Mouse (Mus musculus) T-cell, adult 2 months (primary cell): ENCODE results near the gene Pfdn6.
"Not testable (repeated sequence)": the region's sequence is repeated elsewhere in the genome, so short reads cannot be mapped to it uniquely, and the experiment has no call there.

Experiments
- DNase-seq: peaks from one replicate; pipeline ENCODE4 v3.0.0; 2022; ENCODE audit warnings: low spot score

Gene Pfdn6

DNA sequence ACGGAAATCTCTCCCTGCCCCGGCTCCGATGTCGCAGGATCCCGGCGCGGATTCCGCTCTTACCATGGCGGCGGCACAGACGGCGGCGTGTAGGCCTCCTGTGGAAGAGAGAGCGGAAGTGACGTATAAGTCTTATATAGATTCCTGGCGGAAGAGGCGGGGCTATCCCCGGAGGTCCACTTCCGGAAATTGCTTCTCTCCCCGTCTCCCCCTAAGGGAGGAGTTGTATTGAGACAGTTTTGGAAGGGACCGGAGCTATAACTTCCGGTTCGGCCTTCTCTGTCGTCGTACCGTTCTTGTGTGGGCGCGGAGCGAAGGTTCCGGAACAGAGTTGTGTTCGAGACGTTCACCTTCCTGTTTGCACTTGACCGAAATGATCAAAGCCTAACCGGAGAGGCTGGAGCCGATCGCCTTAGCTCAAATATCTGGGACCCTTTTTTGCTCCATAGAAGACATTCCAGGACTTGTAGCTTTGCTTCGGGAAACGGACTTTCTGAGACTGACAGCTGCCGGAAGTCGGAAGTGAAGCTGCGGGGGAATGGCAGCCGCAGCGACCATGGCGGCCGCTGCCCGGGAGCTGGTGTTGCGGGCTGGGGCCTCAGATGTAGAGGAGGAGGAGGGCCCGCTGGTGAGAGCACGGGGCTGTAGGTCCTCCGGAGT, 15.5 kb upstream of the Pfdn6 start, which contains the start of the genes Vps52 and Rps18:
Vps52 (plus strand) TSS at position 258 of the 660 bp plus-strand sequence.
Rps18 (minus strand) TSS at position 447 of the 660 bp plus-strand sequence.
- peak; percentile 98 for DNase-seq

DNA sequence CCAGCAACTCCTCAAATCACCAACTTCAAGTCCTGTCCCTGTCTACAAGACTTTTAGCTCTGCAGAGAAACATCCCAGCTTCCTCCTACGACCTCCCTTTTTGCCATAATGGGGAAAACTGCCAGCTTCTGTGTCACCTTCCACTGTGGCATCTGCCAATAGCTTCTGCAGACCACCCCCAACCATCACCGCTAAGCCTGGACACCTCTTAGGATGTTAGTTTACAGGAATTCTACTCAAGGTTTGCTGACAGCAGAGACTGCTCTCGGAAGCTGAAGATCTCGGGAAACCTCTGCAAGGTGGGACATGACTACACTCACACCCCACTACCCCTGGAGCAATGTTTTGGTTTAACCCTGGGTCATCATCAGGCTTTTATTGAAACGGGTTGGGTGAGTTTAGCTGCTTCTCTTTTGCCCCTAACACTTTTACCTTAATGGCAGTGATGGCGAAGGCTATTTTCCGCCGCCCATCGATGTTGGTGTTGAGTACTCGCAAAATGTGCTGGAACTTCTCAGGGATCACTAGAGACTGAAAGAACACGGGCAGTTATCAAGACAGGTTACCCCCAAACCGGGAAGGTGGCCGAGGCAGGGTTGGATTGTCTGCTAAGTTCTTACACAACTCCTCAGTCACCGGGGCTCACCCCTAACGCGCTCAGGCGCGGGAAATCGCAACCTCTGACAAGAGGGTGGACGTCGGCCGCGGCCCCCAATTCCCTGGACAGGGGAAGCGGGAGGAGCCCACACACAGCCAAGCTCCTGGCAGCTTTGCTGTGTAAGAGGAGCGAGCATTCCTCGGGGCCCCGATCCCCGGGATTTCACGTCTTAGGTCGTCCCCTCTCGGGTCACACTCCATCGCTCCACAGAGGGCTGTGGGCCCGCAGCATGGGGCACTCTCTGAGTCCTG, 14.8 kb upstream of the Pfdn6 start:
- no peak for DNase-seq

DNA sequence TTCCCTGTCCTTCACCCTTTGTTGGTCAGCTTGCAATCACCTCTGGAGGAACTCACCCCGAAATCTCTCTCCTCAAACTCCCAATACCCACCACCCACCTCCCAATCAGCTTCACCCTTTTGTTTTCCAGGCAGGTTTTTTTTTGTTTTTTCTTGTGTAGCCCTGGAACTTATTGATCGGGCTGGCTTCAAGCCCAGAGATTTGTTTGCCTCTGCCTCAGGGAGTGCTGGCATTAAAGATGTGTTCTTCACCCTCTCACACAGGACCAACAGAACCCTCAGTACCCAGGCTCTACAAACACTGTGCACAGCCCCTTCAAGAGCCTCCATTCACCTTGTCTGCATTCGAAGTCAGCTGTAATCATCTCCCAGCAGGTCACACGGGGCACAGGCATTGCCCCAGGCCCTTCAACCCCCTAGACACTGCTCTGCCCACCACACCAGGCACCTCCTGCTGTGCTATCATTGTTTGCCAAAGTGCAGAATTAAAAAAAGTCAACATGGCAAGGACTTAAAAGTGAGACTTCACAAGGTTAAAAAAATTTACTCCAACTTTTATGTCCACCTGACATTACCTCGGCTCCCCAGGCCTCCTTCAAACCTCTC, 13.9 kb upstream of the Pfdn6 start:
- DNase-seq: no peak

DNA sequence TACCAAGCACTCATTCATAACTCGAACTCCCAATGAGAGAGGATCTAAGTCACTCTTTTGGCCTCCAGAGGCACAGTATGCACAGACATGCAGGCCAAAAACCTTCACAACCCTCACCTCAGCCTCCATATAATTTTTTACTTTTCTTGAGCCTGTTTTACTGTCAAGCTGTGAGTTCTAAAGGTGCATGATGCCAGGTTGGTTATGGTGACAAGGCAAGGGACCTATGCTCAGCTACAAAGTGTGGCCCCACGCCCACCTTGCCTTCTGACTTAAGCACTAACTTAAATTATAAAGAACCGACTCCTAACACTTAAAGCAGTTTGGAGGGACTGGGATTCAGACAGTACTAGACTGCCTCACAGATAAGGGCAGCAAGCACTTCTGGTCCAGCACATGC, 13.2 kb upstream of the Pfdn6 start:
- DNase-seq: no peak

DNA sequence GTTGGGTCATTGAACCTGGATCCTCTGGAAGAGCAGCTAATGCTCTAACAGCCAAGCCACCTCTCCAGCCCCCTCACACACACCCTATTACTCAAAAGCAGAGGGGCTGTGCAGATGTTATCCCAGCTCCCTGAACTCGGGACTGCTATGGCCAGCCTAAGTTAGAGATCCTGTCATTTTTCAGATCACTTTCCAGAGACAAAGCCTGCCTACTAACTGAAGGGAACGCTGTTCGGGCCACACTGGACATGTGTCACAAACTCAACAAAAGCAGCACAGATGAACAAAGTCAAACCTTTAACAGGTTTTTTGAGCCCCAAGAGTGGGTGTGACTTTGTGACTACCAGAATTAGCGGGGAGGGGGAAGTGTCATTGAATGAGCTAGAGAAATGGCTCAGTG, 12.7 kb upstream of the Pfdn6 start:
- DNase-seq: no peak

DNA sequence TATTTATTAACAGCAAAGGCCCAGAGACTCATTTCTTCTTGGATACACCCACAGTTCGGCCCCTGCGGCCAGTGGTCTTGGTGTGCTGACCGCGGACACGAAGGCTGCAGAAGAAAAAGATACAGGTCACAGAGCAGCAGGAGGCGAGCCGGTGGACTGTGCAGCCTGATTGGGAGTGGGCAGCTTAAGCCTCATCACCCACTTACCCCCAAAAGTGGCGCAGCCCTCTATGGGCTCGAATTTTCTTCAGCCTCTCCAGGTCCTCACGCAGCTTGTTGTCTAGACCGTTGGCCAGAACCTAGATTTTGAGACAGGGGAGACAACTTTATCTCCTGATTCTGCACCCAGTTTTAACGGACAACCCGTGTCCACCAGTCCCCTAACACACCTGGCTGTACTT, 11.9 kb upstream of the Pfdn6 start:
- not testable (repeated sequence) for DNase-seq

DNA sequence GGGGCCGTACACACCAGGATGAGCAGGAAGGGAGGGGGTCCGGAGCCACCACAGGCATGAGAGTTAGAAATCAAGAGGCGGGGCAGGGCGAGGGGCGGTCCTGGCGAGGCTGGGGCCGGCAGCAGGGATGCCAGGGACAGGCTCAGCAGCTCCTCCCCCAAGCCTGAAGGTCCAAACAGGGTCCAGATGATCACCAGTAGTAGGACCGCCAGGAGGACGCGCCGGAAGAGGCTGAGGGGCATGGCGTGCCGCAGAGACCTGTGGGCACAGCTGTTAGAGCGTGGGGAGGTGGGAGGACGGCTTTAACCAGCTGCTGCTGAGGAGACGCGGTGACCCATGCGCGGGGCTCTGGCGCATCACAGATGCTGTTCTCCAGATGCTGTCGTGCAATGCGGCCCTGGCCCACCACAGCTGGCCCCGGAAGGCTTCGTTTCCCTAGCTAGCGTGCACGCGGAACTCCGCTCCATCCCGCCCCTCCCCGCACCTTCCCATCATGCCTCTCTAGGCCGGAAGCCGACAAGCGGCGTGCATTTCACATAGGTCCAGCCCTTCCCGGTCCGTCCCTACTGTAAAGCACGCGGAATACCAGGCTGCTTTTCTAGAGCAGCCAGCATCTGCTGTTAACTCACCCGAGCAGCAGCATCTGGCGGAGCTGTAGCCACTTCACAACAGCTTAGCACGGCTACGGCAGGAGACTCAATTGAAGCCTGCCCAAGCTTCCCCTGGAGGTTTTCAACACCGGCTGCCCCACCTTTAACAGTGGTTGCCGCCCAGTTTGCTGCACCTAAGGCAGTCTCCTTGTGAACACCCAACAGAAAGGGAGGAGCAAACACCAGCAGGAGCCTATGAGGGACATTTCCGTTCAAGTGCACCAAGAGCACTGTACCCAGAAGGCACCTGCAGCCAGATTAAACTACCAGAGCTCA, 11.1 kb upstream of the Pfdn6 start, which contains the start of gene B3galt4:
B3galt4 (minus strand) TSS at position 468 of the 926 bp plus-strand sequence.
- DNase-seq: peak; percentile 87

DNA sequence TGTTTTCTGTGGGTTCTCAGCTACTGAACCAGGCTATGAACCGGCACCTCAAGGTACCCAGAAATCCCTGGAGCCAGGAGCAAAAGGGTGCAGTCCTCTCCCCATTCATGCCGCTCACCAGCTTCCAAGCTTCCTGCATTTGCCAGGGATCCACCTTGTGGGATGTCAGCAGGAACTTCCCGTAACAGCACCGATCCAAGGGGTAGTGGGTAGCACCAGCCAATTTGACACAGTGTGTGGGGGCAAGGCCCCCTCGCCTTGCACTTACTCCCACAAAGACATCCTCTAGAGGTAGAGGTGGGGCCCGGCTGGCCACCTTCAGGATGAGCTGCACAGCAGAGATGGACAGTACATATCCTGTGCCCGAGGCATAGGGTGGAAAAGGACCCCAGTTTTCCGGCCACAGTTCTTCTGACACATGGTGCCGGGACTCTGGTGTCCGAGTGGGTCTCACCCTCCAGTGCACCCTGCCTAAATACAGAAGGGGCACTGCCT, 10.0 kb upstream of the Pfdn6 start:
- no peak for DNase-seq

DNA sequence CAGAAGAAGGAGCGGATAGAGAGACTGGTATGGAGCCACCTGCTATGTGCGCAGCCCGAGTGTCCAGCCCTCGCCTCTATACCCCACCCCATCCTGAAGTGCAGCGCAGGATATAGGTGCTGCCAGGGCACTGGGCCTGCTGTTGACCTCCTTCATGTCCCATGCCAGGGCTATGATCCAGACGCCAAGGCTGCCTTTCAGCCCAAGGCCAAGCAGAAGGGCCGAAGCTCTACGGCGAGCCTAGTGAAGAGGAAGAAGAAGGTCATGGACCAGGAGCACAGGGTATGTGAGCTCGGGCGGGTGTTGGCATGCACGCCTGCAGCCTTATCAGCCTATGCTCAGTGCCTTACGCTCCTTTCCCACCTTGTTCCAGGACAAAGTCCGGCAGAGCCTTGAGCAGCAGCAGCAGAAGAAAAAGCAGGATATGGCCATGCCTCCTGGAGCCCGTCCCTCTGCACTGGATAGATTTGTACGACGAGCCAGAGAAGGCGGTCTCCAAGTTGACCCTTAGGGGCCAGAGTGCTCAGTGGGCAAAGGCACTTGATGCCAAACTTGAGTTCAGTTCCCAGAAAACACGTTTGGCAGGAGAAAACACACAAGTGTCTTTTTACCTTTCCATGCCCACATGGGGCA, 8.9 kb upstream of the Pfdn6 start:
- no peak for DNase-seq

DNA sequence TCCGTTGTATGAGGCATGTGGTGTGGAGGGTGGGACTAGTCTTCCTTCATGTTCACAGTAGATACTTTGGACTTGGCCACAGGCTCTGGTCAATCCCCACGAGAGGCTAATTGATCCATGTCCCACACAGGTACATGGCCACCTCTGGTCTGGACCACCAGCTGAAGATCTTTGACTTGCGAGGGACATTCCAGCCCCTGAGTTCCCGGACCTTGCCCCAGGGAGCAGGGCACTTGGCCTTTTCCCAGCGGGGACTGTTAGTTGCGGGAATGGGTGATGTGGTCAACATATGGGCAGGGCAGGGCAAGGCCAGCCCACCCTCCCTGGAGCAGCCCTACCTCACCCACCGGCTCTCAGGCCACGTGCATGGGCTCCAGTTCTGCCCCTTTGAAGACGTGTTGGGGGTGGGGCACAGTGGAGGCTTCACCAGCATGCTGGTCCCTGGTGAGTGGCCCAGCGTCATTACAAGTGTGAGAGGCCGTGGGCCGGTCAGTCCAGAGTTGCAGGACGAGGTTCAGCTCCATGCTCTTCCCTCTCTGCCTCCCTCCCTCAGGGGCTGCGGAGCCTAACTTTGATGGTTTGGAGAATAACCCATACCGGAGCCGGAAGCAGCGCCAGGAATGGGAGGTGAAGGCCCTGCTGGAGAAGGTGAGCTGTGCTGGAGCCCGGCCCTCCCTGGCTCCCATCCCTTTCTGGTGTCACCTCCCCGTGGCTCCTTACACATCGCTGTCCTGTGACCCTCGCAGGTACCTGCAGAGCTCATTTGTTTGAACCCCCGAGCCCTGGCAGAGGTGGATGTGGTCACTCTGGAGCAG, 8.2 kb upstream of the Pfdn6 start:
- no peak for DNase-seq

DNA sequence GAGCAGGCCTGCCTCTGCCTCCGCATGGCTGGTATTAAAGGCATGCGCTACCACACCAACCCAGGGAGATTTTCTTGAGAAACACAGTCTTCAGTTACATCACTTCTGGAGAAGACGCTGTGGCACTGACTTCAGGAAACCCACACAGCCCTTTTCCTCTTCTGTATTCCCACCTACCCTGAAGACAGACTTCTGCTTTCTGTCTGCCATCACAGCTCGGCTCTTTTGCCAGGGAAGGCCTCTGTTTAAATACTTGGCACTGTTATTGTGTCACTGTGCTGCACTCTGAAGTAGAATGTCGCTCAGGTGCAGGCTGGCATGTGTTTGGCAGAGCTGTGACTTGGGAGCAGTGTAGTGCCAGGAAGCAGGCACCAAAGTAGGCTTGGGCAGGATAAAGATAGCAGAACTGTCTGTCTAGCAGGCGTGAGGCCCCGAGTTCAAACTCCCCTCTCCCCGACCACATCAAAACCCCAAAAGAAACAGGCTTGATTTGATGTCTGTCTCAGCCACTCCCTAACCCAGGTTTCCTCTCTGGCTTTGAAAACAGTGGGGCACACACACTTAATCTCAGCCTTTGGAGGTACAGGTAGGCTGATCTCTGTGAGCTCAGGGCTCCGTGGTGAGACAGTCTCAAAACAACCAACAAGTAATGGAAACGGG, 7.4 kb upstream of the Pfdn6 start:
- DNase-seq: peak; percentile 77

DNA sequence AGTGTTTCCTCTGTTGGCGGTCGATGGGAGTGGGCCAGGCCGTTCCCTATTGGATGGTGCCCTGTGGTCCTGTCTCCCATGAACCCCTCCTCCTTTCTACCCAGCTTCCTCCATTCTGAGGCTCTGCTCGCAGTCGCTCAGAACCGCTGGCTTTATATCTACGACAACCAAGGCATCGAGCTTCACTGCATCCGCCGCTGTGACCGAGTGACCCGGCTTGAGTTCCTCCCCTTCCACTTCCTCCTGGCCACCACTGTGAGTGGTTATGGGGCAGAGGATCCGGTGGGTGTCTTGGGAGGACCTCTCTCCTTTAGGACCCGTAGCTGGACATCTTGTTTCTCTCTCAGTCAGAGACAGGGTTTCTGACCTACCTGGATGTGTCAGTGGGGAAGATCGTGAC, 3.3 kb upstream of the Pfdn6 start:
- DNase-seq: no peak

DNA sequence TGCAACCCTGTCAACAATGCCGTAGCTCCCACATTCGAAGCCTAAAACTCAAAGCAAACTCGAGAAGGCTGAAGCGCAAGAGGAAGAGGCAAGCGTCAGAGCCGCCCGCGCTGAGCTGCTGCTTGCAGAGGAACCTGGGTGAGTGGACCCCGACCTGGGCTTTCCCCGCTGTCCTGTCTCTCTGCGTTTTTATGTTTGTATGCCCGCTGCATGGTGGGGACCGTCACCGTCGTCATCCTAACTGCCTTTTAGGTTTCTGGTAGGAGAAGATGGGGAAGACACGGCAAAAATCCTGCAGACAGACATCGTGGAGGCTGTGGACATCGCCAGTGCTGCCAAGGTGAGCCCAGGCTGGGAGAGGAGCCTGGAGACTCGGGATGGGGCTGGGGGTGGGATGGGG, 1.2 kb upstream of the Pfdn6 start:
- no peak for DNase-seq

DNA sequence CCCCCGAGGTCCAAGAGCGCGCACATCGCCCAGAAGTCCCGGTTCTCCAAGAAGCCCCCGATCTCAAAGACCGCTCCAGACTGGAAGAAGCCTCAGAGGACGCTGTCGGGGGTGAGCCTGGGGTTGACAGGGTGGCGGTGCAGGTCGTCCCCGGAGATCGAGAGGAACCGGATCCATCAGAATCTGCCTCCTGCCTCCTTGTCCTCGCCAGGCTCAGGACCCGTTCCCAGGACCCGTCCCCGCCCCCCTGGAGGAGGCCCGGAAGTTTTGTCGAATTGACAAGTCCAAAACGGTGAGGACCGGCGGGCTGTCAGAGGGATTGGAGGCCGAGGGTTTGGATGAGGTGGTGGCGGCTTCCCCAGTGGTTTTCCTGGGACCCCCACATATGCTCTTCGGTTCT, 838 bp upstream of the Pfdn6 start:
- no peak for DNase-seq

DNA sequence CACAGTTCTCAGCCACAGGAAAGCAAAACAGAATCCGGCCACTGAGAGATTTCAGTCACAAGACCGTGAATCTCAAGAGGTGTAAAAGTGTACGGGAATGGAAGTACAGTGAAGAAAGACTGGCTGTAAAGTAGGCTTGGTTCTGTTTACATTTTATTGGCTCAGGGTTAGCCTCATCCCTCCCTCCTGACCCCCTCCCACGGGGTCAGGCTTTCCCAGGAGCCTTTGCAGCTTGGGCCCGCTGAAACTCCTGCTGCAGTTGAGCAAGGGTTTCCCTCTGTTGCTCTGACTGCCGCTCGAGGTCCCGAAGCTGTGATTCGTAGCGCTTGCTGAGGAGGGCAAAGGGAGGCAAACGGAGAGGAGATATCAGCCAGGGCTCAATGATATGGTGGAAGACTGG, 1.4 kb downstream of the Pfdn6 start:
- no peak for DNase-seq

DNA sequence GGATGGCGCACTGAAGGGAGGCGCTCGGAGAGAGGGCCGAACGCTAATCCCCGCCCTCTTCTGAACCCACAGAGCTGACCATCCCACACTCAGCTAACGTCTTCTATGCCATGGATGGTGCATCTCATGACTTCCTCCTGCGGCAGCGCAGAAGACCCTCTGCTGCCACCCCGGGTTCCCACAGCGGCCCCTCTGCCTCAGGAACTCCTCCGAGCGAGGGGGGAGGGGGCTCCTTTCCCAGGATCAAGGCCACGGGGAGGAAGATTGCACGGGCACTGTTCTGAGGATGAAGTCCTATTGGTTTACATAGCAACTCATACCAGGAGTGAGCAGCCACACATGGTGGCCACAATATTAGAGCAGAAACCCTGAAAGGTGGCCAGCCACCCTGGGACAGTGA, 3.1 kb downstream of the Pfdn6 start:
- DNase-seq: no peak

DNA sequence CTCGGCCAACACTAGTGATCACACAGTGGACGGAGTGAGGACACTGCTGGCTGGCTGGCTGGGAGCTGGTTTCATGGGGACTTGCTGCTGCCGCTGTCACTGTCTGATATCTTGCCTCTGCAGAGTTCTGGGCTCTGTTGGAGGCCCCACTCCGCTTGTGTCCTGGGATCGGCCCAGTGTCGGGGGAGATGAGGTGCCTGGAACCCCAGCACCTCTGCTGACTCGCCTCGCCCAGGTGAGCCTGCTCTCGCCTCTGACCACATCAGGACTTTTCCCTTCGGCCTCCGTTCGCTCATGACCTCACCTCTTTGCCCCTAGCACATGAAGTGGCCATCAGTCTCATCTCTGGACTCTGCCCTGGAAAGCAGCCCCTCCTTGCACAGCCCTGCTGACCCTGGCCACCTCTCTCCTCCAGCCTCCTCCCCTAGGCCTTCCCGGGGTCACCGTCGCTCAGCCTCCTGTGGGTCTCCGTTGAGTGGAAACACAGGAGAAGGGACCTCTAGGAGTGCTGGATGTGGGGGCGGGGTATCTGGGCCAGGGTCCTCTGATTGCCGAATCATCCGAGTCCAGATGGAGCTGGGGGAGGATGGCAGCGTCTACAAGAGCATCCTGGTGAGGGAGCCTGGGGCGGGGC, 4.6 kb downstream of the Pfdn6 start:
- DNase-seq: no peak

DNA sequence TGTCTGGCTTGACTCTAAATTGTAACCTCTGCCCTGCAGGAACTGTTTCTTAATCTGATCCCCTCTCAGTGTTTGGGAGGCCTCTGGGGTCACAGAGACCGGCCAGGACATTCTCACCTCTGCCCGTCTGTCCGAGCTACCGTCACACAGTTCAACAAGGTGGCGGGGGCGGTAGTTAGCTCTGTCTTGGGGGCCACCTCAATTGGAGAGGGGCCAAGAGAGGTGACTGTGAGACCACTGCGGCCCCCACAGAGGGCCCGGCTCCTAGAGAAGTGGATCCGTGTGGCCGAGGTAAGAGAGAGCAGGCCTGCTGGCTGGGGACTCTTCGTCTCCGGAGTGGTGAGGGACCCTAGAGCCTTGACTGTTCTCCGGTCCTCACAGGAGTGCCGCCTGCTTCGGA, 7.2 kb downstream of the Pfdn6 start:
- DNase-seq: no peak

DNA sequence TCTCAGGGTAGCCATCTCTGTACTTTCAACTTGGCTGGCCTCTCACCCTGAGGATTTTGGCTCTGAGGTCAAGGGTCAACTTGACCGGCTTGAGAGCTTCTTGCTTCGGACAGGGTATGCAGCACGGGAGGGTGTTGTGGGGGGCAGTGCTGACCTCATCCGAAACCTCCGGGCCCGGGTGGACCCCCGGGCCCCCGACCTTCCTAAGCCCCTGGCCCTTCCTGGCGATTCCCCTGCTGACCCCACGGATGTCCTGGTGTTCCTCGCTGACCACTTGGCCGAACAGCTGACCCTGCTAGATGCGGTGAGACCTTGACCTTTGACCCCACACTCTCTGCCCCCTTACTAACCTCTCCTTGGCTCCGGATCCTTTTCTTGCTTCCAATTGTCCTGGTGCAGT, 7.7 kb downstream of the Pfdn6 start:
- no peak for DNase-seq
